Mouse (Mus musculus) cerebellum, adult 2 months (tissue): ENCODE results near the gene Sidt1.

Experiments
- CTCF ChIP-seq: fragments of 200-500 bp; IDR thresholded peaks from 2 replicates; pipeline ENCODE4 v1.5.1; 2011; ENCODE audit warnings: low read depth, mild to moderate bottlenecking, control low read depth, low read length, moderate library complexity, borderline replicate concordance; ENCODE audit not compliant: insufficient read depth
- POLR2A ChIP-seq: fragments of 200-500 bp; IDR thresholded peaks from 2 replicates; pipeline ENCODE4 v1.6.1; 2011; ENCODE audit warnings: low read length, control low read depth, borderline replicate concordance; ENCODE audit not compliant: insufficient read depth

DNA sequence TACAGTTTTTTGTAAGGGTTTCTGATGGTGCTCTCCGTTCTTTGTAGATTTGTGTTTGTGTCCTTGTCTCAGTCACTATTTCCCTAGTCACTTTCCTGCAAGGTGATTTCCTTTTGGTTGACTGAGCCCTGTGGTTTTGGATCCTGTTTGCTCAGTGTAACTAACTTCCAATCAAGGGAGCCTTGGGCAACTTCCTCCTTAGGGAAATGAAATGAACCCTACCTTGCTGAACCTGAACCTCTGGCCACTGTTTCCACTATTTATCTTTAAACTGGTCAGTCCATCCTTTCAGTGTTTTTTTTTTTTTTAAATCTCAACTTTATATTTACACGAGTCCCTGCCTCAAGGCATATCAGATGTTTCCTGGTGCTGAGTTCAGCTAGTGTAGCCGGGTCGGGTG lies 4.4 kb downstream of the Sidt1 start:
- no peak for TF ChIP-seq CTCF
- no peak for TF ChIP-seq POLR2A
